Mouse (Mus musculus): ENCODE results near the gene Il17ra.

Il17ra gene

GRCm38 (mm10) chr6:120508645-120509044, 45.6 kb downstream of the Il17ra start:
- no peak for DNase-seq (ENCODE audit: low spot score in 2 of 2)

GRCm38 (mm10) chr6:120509975-120510374, 46.9 kb downstream of the Il17ra start:
- DNase-seq (ENCODE audit: low spot score in 2 of 2): no peak

- DNase-seq (ENCODE audit: low spot score in 2 of 2): peak; percentile 82 to 87
Measured at GRCm38 (mm10) chr6:120510425-120510824, 47.4 kb downstream of the Il17ra start.

GRCm38 (mm10) chr6:120511212-120511611, 48.2 kb downstream of the Il17ra start:
- DNase-seq (ENCODE audit: low spot score in 2 of 2): no peak

GRCm38 (mm10) chr6:120516422-120516821, 53.4 kb downstream of the Il17ra start:
- no peak for DNase-seq (ENCODE audit: low spot score in 2 of 2)

DNA sequence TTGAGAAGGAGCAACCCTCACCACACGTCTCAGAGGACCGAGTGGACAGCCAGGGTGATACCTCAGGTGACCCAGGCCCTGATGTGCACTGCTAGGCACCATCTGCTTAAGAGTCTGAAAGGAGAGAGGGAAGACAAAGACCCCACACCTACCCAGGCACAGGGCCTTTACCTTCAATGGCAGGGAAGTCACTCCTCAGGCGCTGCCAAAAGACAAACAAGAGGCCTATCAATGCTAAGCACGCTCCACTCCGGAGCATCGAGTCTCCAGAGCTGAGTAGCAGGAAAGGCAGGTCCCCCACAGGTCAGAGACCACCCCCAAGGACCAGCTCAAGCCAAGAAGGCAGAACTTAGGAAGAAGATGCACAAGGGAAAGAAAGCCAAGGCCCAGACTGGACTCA, 53.8 kb downstream of the Il17ra start:
- no peak for DNase-seq (ENCODE audit: low spot score in 2 of 2)

DNA sequence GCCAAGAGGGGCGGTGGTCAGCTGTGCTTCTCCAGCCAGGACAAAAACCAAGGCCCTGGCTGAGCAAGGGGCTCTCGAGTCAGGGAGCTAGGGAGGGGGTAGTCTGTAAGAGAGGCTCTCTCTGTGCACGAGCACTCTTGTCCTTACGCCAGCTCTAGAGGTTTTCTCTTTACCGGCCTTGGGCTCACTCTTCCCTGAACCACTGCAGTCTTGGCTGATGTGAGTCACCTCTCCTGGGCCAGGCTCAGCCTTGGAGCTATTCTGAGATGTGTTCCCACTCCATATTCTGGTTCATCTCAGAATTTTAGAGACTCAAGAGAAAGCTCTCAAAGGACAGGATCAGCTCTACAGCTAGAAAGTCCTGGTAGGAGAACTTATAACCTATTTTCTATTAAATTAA, 54.3 kb downstream of the Il17ra start:
- DNase-seq (ENCODE audit: low spot score in 2 of 2): no peak

- DNase-seq (ENCODE audit: low spot score in 2 of 2): no peak
Measured at GRCm38 (mm10) chr6:120519647-120520046, 56.6 kb downstream of the Il17ra start.

DNA sequence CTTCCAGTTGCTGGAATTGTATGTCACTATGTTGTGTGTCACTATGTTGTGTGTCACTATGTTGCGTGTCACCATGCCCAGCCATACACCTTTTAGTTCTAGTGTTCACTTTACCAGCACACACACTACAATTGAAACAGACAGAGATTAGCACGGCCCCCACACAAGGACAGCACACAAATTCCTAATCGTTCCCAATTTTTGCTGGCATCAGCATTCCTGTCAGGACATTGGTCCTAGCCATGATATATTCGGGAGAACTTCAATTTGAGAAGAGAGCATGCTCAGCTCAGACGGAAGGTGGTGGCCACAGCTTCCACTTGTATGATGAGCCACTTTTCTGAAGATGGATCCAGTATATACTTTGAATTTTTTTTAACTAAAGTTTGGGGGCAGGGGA, 61.7 kb downstream of the Il17ra start:
- no peak for DNase-seq (ENCODE audit: low spot score in 2 of 2)

- DNase-seq (ENCODE audit: low spot score in 2 of 2): no peak
Measured at GRCm38 (mm10) chr6:120529123-120529522, 66.1 kb downstream of the Il17ra start.

DNA sequence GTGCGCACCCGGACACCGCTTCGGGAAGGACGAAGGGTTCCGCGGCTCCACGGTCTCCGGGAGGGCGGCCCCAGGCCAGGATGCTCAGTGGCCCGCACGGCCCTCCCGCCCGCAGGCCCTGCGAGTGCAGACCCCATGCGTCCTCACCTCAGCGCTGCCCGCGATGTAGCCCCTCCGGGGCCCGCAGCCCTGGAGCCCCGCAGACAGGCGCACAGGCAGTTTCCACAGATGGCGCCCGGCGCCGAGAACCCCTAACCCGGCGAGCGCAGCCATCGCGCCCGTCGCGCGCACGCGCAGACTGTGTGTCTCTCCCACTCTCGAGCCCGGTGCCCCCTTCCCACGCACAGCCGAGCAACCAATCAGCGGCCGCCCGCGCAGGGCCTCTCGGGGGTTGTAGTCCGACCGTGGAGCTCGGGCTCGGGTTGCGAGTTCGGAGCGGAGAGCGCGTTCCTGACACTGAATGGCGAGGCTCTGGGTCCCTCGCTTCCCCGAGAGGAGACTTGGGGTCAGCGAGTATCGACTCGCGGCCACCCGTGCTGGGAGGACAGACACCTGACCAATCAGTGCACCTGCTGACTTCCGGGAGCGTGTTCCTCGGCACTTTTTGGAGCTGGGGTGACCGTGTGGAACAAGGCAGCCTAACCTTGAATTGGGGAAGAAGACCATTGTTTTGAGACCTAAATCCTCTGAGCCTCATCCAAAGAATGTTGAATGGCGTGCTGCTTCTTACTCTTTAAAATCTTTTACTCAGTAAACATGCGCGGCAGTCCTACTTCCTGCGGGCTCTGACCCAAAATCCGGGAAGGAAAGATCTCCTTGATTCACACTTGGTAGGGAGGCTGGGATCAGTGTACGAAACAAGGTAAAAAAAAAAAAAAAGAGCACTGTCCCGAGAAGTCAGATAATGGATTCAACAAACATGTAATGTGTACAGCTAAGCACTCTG, 68.2 kb downstream of the Il17ra start, which contains the start of gene Hdhd5:
TSS of gene Hdhd5 (minus strand) at position 300 of the 946 bp plus-strand sequence.
- DNase-seq (ENCODE audit: low spot score in 2 of 2): peak; percentile 89

DNA sequence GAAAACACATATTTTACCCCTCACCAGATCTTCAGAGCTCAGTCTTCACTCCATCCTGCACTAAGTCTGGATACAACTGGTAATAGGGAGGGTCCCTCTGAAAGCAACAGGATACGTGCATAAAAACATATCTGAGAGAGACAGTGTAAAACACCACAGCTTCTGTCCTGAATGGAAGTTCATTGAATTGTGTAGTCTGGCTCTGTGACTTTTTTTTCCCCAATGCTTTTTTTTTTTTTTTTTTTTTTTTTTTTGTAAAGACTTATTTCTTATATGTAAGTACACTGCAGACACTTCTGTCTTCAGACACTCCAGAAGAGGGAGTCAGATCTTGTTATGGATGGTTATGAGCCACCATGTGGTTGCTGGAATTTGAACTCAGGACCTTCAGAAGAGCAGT, 69.5 kb downstream of the Il17ra start:
- DNase-seq (ENCODE audit: low spot score in 2 of 2): no peak

GRCm38 (mm10) chr6:120536337-120536736, 73.3 kb downstream of the Il17ra start:
- no peak for DNase-seq (ENCODE audit: low spot score in 2 of 2)

Measured in right cerebral cortex, postnatal 36 days (tissue).